Mouse (Mus musculus): ENCODE results near the gene Megf11. TPM values are rescaled to one million over a fixed set of nuclear protein-coding genes. Genes with fewer than 3 reads are reported as not detected.

The Megf11 gene
- polyA plus RNA-seq (2015; fragmentation: Nextera tagmentation; extraction: Ambion mirVana) = 18.0 and 19.9 TPM in 2 replicates

DNA sequence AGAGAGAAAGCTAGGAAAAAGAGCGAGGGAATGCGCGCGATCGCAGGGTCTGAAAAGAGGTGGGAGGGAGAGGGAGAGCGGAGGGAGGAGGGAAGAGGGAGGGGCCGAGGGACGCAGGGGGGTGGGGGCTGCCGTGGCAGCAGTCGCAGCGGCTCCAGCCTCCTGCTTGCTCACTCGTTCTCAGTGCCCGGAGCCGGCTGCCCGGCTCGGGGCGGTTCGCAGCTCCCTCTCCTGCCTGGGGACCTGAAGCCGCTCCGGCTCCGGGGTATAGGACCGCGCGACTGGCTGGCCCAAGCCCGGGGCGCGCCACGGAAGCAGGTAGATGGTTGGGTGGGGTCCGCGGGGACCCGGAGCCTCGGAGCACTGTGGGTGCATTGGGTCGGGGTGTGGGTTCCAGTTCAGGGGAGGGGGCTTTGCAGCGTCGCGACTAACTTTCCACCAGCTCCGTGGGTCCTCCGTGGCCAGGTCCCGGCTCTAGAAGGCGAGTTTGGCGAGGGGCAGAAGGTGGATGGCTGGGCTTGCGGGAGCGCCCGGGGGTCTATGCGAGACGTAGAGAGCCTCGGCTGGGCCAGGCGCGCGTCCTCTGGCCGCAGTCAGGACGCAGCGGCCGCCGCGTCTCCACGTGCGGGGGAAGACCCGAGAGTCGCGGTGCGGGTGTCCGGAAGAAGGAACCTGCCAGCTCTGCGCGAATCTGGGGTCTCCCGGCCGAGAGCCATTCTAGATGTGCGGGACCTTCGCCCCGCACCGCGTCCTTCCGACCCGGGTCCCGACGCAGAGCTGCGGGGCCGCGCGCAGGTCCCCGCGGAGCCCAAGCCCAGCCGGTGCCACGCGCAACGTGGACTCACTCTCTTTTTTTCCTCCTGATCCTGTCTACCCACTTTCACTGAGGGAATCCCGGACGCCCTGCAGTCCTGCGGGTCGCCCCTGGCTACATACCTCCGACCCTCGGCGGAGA, at the start of gene Megf11:
TSS of gene Megf11 (plus strand) at position 116 of the 955 bp plus-strand sequence.
- Histone ChIP-seq H3K9ac (peak within 1 kb of the TSS; percentile 82), H3K27ac (replicated peaks) (0 out of 2 replicates have a peak within 1 kb of the TSS, but pooled peaks have one; percentile 18), H3K4me1 (replicated peaks) (peaks cover 49% of the 10 kb centered on the region), H3K4me3 (peak within 1 kb of the TSS; percentile 62), H3K4me2 (peak within 1 kb of the TSS; percentile 99), H3K9me3 (no peaks in the 10 kb centered on the region; the same call in 1 of the 2 replicates), H3K27me3 (peaks cover 75% of the 10 kb centered on the region), H3K36me3 (no peaks in the 10 kb centered on the region)
- ATAC-seq (ENCODE audit: low read depth) = peak; percentile 78
- under 1% methylated on average over 91 of the region's 93 CpGs for WGBS

DNA sequence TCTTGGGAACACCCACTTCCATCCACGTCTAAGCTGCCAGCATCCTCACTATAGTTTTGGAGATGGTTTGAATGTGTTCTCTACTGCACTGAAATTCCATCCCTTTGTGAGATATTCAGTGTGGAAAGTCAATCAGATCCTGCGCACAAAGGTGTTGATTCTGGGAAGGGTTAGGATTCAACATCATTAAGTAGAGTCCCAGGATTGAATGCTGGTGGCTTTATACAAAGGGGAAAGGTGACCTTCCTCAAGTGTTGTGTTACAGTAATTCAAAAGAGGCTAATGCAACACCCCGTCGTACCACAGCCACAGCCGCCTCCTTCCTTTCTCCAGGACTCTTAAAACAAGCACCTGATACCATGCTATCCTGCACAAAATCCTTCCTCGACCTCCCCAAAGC, 49.6 kb upstream of the Megf11 start:
- no peak overlapping the region for H3K4me3 ChIP-seq
- H3K9ac ChIP-seq = no peak overlapping the region
- no peak for ATAC-seq (ENCODE audit: low read depth)
- H3K27ac ChIP-seq (replicated peaks) = no peak overlapping the region
- peaks cover 18% of the 10 kb centered on the region for H3K36me3 ChIP-seq
- no peaks in the 10 kb centered on the region for H3K9me3 ChIP-seq
- WGBS = 92% methylated on average over 6 of the region's 6 CpGs
- no peaks in the 10 kb centered on the region for H3K27me3 ChIP-seq
- peaks cover 11% of the 10 kb centered on the region for H3K4me1 ChIP-seq (replicated peaks)
- no peak overlapping the region for H3K4me2 ChIP-seq

DNA sequence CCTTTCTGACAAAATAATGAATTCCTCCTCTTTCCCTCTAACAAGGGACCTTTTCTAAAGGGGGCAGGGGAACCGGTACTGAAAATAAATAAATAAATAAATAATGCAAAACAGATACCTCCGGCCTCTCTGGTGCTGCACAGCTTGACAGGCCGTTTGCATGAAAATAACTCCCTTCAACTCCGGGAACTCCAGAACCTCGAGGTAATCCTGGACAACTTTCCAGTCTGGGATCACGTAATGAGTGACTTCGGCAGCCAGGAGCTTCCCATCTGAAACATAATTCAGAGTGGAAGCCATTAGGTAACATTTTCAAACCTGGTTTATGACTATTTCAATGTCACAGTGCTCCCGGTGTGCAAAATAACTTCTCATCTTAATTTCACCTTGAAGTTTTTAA, 46.1 kb upstream of the Megf11 start:
- WGBS = 25% methylated on average over 8 of the region's 8 CpGs
- H3K4me1 ChIP-seq (replicated peaks) = peaks cover 22% of the 10 kb centered on the region
- H3K27ac ChIP-seq (replicated peaks) = no peak overlapping the region
- no peaks in the 10 kb centered on the region for H3K27me3 ChIP-seq
- peak overlapping the region; percentile 66 for H3K4me2 ChIP-seq
- H3K4me3 ChIP-seq = no peak overlapping the region
- no peak for ATAC-seq (ENCODE audit: low read depth)
- H3K9ac ChIP-seq = no peak overlapping the region
- peaks cover 9% of the 10 kb centered on the region for H3K36me3 ChIP-seq
- no peaks in the 10 kb centered on the region for H3K9me3 ChIP-seq

DNA sequence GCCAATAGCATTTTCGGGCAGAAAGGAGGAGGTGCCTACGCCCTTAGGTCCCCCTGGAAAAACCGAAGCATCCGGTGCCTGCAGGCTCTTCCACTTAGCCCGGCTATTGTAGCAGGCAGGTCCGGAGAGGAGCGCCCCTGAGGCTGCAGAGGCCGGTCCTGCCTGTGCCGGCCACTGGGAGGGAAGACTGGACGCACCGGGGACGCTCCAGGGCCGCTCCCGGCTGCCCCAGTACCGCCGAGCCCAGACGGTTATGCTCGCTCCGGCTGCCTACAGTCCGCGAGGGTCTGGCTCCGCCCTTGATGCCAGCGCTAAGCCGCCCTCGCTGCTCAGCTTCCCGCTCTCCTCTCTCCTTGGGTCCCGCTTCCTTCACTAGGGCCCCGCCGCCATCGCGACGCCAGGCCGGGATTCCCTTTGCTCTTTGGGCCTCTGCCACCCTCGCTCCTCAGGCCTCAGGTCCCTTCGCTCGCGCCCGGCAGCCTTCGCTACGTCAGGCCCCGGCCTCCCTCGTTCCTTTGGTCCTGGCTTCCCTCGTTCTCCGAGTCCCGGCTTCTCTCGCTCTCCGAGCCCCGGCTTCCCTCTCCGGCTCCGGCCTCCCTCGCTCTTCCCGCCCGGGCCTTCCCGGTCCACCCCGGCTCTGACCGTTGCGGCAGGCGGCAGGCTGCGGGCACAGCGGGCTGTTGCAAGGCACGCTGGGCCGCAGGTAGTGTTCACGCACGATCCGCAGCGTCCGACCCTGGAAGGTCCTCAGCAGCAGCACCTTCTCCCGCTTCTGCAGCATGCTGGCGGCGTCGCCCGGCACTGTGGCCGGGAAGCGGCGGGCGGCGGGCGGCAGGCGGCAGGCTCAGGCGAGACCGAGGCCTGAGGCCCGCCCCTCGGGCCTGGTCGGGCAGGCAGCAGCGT, 44.8 kb upstream of the Megf11 start:
- Histone ChIP-seq H3K27me3 (no peaks in the 10 kb centered on the region), H3K9me3 (no peaks in the 10 kb centered on the region), H3K36me3 (peaks cover 9% of the 10 kb centered on the region), H3K9ac (peak overlapping the region; percentile 96), H3K27ac (replicated peaks) (peak overlapping the region; percentile 99), H3K4me3 (peak overlapping the region; percentile 54), H3K4me2 (peak overlapping the region; percentile 66), H3K4me1 (replicated peaks) (peaks cover 22% of the 10 kb centered on the region)
- peak; percentile 92 for ATAC-seq (ENCODE audit: low read depth)
- WGBS = under 1% methylated on average over 85 of the region's 85 CpGs

DNA sequence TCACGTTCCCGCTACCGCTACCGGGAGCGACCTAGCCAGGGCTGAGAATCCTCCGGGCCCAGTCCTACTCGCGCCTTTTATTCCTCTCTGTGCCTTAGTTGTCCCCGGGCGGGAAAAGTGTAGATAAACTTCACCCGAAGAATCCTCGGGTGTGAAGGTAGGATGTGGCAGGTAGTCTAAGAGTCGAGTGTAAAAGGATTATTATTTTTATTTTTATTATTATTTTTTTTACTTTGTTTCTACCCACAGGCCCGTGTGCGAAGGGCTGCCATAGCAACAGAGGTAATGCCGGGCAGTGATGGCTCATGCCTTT, 44.2 kb upstream of the Megf11 start, which contains the start of gene Dis3l:
TSS of gene Dis3l (minus strand) at position 35 of the 313 bp plus-strand sequence.
- no peaks in the 10 kb centered on the region for H3K27me3 ChIP-seq
- WGBS = 13% methylated on average over 16 of the region's 16 CpGs

DNA sequence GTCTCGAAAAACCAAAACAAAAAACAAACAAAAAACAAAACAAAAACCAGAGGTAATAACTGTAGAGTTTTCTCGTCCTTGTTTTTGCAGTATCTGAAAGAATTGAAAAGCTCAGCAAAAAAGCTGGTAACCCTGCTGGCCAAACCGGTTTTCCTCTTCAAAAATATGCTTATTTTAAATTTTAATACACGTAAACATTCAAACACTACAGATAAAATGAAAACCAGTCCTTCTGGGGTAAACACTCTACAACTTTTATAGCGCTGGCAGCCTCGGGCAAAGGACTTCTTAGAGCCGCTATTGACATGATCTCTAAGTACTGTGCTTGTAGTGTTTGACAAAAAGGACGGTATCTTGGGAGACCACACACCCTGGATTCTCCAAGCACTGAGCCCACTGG, 43.8 kb upstream of the Megf11 start:
- peak overlapping the region; percentile 66 for H3K4me2 ChIP-seq
- peak overlapping the region; percentile 99 for H3K27ac ChIP-seq (replicated peaks)
- no peak for ATAC-seq (ENCODE audit: low read depth)
- H3K4me3 ChIP-seq = peak overlapping the region; percentile 54; the same call in 1 of the 2 replicates
- 70% methylated on average over 8 of the region's 8 CpGs for WGBS
- no peaks in the 10 kb centered on the region for H3K36me3 ChIP-seq
- peaks cover 22% of the 10 kb centered on the region for H3K4me1 ChIP-seq (replicated peaks)
- H3K9ac ChIP-seq = peak overlapping the region; percentile 96; the same call in 1 of the 2 replicates
- H3K9me3 ChIP-seq = no peaks in the 10 kb centered on the region
- no peaks in the 10 kb centered on the region for H3K27me3 ChIP-seq

More for the DNA sequence above, 44.2 kb upstream of the Megf11 start, which contains the start of gene Dis3l:
- H3K4me1 ChIP-seq (replicated peaks) = peaks cover 22% of the 10 kb centered on the region
- peak within 1 kb of the TSS; percentile 66 for H3K4me2 ChIP-seq
- peaks cover 3% of the 10 kb centered on the region; the same call in 1 of the 2 replicates for H3K36me3 ChIP-seq
- H3K9me3 ChIP-seq = no peaks in the 10 kb centered on the region
- H3K4me3 ChIP-seq = peak within 1 kb of the TSS; percentile 54
- peak within 1 kb of the TSS; percentile 99 for H3K27ac ChIP-seq (replicated peaks)
- no peak for ATAC-seq (ENCODE audit: low read depth)
- H3K9ac ChIP-seq = peak within 1 kb of the TSS; percentile 96

DNA sequence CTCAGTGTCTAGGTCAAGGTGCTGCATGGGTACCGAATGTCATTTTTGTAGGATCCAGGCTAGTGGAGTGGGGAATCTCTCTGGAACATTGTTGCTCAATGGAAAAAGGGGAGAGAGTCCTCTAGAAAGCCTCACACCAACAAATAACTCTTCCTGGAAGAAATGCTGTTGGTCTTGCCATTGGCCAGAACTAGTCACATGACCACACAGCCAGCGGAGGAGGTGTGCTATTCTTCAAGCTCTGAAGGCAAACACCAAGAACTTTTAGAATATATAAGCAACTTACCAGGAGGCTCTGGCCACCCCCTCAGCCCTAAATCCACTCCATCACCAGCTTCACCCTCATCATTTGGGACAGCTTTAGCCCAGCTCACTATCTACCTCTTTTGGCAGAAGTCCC, 41.8 kb upstream of the Megf11 start:
- H3K27ac ChIP-seq (replicated peaks) = no peak overlapping the region
- no peaks in the 10 kb centered on the region for H3K36me3 ChIP-seq
- no peaks in the 10 kb centered on the region for H3K27me3 ChIP-seq
- H3K4me2 ChIP-seq = no peak overlapping the region
- no peak for ATAC-seq (ENCODE audit: low read depth)
- H3K4me1 ChIP-seq (replicated peaks) = peaks cover 22% of the 10 kb centered on the region
- H3K9ac ChIP-seq = no peak overlapping the region
- H3K9me3 ChIP-seq = no peaks in the 10 kb centered on the region
- H3K4me3 ChIP-seq = no peak overlapping the region
- 89% methylated on average over 2 of the region's 2 CpGs for WGBS

DNA sequence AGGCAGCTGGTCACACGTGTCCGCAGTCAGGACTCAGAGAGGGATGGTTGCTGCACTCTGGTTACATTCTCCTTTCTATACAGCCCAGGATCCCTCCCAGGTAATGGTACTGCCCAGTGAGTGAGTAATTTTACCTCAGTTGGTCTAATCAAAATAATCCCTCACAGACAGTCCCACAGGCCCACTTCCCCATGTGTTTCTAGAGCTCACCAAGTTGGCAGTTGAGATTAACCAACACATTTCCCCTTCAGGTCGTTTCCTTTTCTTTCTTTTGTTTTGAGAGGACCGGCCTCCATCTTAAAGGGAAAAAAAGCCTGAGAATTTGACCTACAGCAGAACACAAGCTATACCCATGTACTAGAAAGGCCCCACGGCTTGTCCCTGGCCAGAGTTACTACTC, 39.5 kb upstream of the Megf11 start:
- no peak overlapping the region for H3K9ac ChIP-seq
- 67% methylated on average over 5 of the region's 5 CpGs for WGBS
- no peaks in the 10 kb centered on the region for H3K36me3 ChIP-seq
- H3K4me3 ChIP-seq = no peak overlapping the region
- no peak for ATAC-seq (ENCODE audit: low read depth)
- H3K27ac ChIP-seq (replicated peaks) = no peak overlapping the region
- H3K27me3 ChIP-seq = no peaks in the 10 kb centered on the region
- H3K4me2 ChIP-seq = no peak overlapping the region
- H3K9me3 ChIP-seq = no peaks in the 10 kb centered on the region
- peaks cover 10% of the 10 kb centered on the region; the same call in 1 of the 2 replicates for H3K4me1 ChIP-seq (replicated peaks)

DNA sequence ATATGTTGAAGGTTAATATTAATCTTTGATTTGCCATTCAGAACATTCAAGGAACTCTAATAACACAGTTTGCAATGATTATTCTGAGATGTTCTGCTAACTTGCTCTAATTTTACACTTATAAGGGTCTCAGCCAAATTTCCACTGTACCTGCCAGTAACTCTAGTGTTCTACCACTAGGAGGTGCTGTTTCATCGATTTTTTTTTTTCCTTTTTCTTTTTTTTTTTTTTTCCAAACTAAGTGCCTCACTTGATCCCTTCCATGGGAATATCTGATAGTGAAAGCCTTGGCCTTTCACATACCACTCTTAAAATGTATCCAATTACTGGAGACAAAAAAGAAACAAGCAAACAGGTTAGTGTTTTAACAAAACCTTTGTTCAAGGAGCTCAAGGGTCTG, 38.0 kb upstream of the Megf11 start:
- ATAC-seq (ENCODE audit: low read depth) = no peak
- H3K27me3 ChIP-seq = no peaks in the 10 kb centered on the region
- H3K27ac ChIP-seq (replicated peaks) = no peak overlapping the region
- no peak overlapping the region for H3K4me3 ChIP-seq
- 0% methylated on average over 1 of the region's 1 CpGs for WGBS
- H3K4me1 ChIP-seq (replicated peaks) = no peaks in the 10 kb centered on the region; the same call in 1 of the 2 replicates
- no peak overlapping the region for H3K4me2 ChIP-seq
- H3K9ac ChIP-seq = no peak overlapping the region
- H3K9me3 ChIP-seq = no peaks in the 10 kb centered on the region
- H3K36me3 ChIP-seq = no peaks in the 10 kb centered on the region

DNA sequence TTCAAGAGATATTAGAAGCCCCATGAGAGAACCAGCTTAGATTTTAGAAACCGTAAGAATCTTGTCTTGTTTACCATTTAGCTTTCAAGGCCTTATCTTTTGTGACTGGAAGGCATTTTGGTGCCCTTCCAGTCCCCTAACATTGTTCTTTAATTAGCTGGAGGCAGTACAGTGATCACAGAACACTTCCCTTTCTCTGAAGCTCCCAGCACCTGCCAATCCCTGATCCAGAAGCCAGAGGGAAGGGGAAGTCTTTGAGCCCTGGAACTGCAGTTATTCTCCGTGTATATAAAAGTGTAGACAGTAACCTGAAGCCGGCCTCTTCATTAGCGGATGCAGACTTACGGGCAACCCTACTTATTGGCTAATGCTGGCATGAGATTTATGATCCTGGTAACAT, 35.9 kb upstream of the Megf11 start:
- 49% methylated on average over 5 of the region's 5 CpGs for WGBS
- no peaks in the 10 kb centered on the region; the same call in 1 of the 2 replicates for H3K4me1 ChIP-seq (replicated peaks)
- no peaks in the 10 kb centered on the region for H3K9me3 ChIP-seq
- no peak overlapping the region for H3K4me3 ChIP-seq
- no peak overlapping the region for H3K4me2 ChIP-seq
- H3K36me3 ChIP-seq = no peaks in the 10 kb centered on the region
- H3K9ac ChIP-seq = no peak overlapping the region
- no peak overlapping the region for H3K27ac ChIP-seq (replicated peaks)
- H3K27me3 ChIP-seq = no peaks in the 10 kb centered on the region
- ATAC-seq (ENCODE audit: low read depth) = no peak

DNA sequence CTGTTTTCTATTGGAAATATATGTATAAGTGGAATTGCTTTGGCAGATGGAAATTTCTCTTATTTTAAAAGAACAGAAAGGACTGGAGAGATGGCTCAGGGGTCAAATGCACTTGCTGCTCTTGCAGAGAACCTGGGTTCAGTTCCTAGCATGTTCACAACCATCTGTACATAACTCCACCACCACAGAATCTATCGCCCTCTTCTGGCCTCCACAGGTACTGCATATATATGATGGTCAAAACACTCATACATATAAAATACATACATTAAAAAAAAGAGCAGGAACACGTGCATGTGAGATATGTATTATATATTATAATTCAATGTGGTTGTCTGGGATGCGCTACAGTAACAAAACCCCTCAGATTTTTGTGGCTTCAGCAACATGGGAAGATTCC, 34.2 kb upstream of the Megf11 start:
- WGBS = 44% methylated on average over 3 of the region's 3 CpGs
- ATAC-seq (ENCODE audit: low read depth) = no peak
- H3K4me2 ChIP-seq = no peak overlapping the region
- no peaks in the 10 kb centered on the region for H3K27me3 ChIP-seq
- H3K9me3 ChIP-seq = no peaks in the 10 kb centered on the region
- no peak overlapping the region for H3K9ac ChIP-seq
- H3K4me1 ChIP-seq (replicated peaks) = no peaks in the 10 kb centered on the region; the same call in 1 of the 2 replicates
- H3K4me3 ChIP-seq = no peak overlapping the region
- H3K36me3 ChIP-seq = no peaks in the 10 kb centered on the region
- H3K27ac ChIP-seq (replicated peaks) = no peak overlapping the region

DNA sequence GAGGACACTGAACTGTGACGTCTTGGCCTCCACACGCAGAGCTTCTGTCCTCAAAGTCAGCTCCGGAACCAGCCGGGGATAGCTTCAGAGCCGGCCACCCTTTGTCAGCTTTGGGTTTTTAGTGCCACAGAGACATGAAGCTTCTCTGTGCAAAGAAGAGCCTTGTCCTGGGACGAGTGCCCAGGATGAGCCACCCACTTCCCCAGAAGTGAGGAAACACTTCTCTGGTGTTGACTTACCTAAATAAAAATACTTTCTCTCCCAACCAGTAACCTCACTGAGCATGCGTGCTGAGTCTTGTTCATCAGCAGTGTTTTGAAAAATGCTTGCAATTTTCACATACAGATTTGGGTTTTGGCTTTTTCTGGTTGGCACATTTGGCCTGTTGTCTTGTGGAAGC, 29.8 kb upstream of the Megf11 start:
- ATAC-seq (ENCODE audit: low read depth) = no peak
- 89% methylated on average over 7 of the region's 7 CpGs for WGBS
- no peaks in the 10 kb centered on the region for H3K36me3 ChIP-seq
- H3K9ac ChIP-seq = no peak overlapping the region
- H3K27ac ChIP-seq (replicated peaks) = no peak overlapping the region
- H3K4me1 ChIP-seq (replicated peaks) = no peaks in the 10 kb centered on the region
- H3K4me3 ChIP-seq = no peak overlapping the region
- no peak overlapping the region for H3K4me2 ChIP-seq
- H3K27me3 ChIP-seq = no peaks in the 10 kb centered on the region
- no peaks in the 10 kb centered on the region for H3K9me3 ChIP-seq

Measured in neural tube, embryonic 13.5 days (tissue).